Mouse (Mus musculus): Measurements from ENCODE around the gene Gpr18. TPM values are rescaled to one million over a fixed set of nuclear protein-coding genes. Genes with fewer than 3 reads are reported as not detected.
A peak's percentile ranks its signal among the peaks of the same experiment; 100 is the strongest.

The Gpr18 gene
- polyA plus RNA-seq, 1 experiment, result 8.3 TPM

GRCm38 (mm10) chr14:121928375-121929137, 13.0 kb upstream of the Gpr18 start:
- Histone ChIP-seq H3K4me1 (ENCODE audit: control insufficient read depth, insufficient read depth, low read length) (peaks cover 10% of the 10 kb centered on the region), H3K4me3 (replicated peaks; ENCODE audit: extremely low read depth, low read depth, low read length) (no peak overlapping the region)
- TF ChIP-seq CTCF (IDR thresholded peaks at IDR 0.05; ENCODE audit: insufficient read depth, low read length) (peak; percentile 39; the same call in 1 of the 2 replicates), POLR2A (IDR thresholded peaks at IDR 0.05; ENCODE audit: borderline replicate concordance, extremely low read depth, low read depth, low read length) (no peak)
- WGBS, result 45% methylated on average over 8 of the region's 8 CpGs
- DNase-seq, result peak; percentile 37

DNA sequence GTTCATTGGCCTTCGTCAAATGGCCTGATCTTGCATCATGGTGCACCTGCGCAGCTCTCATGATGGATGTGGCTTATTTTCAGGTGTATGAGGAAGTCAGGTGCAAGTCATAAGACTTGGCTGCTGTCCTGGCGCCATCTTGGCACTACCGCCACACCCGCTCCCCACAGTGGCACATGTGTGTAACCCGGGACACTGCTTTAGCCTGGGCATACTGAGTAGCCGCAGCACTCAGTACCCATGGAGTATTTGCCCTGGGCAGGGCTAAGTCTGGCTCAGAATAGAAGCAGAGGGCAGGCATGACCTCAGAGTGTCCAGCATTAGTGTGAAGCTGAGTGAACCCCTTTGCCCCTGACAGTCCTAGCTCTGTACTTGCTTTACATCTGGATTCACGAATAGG, 11.9 kb upstream of the Gpr18 start:
- DNase-seq, result no peak
- H3K4me1 ChIP-seq (ENCODE audit: control insufficient read depth, insufficient read depth, low read length), result peaks cover 10% of the 10 kb centered on the region

DNA sequence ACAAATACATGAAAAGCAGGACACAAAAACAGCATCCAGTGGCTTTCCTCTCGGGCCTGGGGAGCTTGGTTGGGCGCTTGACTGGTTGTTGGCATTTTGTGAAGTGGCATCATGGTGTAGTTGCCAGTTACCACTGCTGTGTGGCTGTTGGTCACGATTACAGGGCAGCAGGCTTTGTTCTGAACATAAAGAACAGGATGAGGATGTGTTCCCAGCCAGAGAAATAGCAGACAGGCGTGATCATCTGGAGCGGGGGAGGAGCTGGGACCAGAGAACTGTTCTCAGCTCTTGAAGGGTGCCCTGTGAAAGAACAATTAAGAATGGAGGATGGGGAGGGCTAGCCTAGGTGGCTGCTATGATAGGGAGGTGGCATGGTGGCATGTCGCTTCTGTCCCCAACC, 11.3 kb upstream of the Gpr18 start:
- 75% methylated on average over 6 of the region's 6 CpGs for WGBS
- Histone ChIP-seq H3K4me1 (ENCODE audit: control insufficient read depth, insufficient read depth, low read length) (peaks cover 7% of the 10 kb centered on the region), H3K4me3 (replicated peaks; ENCODE audit: extremely low read depth, low read depth, low read length) (no peak overlapping the region)
- DNase-seq, result no peak
- TF ChIP-seq POLR2A (IDR thresholded peaks at IDR 0.05; ENCODE audit: borderline replicate concordance, extremely low read depth, low read depth, low read length), result no peak
- TF ChIP-seq CTCF (IDR thresholded peaks at IDR 0.05; ENCODE audit: insufficient read depth, low read length), result no peak

More for the DNA sequence above, 11.9 kb upstream of the Gpr18 start:
- WGBS, result 95% methylated on average over 8 of the region's 8 CpGs
- H3K4me3 ChIP-seq (replicated peaks; ENCODE audit: extremely low read depth, low read depth, low read length), result no peak overlapping the region
- TF ChIP-seq CTCF (IDR thresholded peaks at IDR 0.05; ENCODE audit: insufficient read depth, low read length), result no peak
- no peak for TF ChIP-seq POLR2A (IDR thresholded peaks at IDR 0.05; ENCODE audit: borderline replicate concordance, extremely low read depth, low read depth, low read length)

DNA sequence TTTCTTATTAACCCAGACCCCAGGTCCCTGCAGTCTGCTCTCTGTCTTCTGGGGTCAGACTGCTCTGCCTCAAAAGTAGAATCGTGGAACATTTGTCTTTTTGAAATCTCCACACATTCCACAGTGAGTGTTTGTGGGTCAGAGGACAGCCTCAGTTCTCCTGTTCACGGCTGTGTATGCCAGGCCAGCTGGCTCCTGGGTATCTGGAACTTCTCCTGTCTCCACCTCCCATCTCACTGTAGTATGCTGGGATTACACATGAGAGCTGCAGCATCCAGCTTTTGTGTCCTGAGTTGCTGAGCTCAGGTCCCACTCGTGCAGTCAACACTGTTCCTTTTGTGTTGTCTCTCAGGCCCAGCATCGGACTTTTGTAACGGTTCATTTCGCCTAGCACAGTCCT, 9.3 kb upstream of the Gpr18 start:
- DNase-seq, result no peak
- Histone ChIP-seq H3K4me1 (ENCODE audit: control insufficient read depth, insufficient read depth, low read length) (peaks cover 3% of the 10 kb centered on the region; the same call in 1 of the 2 replicates), H3K4me3 (replicated peaks; ENCODE audit: extremely low read depth, low read depth, low read length) (no peak overlapping the region)
- 70% methylated on average over 6 of the region's 6 CpGs for WGBS
- TF ChIP-seq POLR2A (IDR thresholded peaks at IDR 0.05; ENCODE audit: borderline replicate concordance, extremely low read depth, low read depth, low read length) (no peak), CTCF (IDR thresholded peaks at IDR 0.05; ENCODE audit: insufficient read depth, low read length) (no peak)

DNA sequence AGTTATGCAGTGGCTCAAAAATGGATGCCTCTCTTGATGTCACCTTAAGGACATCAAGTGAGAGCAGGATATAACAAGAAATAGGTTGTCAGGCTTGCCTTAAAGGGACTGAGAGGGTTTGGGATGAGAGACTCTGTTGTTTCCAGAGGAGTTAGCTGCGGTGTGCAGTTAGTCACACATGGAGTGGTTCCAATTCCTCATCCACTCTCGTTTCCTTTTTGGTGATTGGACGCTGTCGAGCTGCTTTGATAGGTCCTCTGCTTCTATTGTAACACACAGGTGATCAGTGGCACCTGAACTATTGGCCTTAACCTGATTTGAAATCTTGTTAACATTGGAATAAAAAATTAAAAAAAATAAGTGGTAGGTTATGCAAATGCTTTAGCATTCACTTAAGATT, 7.2 kb upstream of the Gpr18 start:
- no peaks in the 10 kb centered on the region; the same call in 1 of the 2 replicates for H3K4me1 ChIP-seq (ENCODE audit: control insufficient read depth, insufficient read depth, low read length)
- TF ChIP-seq CTCF (IDR thresholded peaks at IDR 0.05; ENCODE audit: insufficient read depth, low read length) (no peak), POLR2A (IDR thresholded peaks at IDR 0.05; ENCODE audit: borderline replicate concordance, extremely low read depth, low read depth, low read length) (no peak)
- no peak overlapping the region for H3K4me3 ChIP-seq (replicated peaks; ENCODE audit: extremely low read depth, low read depth, low read length)
- WGBS, result 36% methylated on average over 4 of the region's 4 CpGs
- DNase-seq, result no peak

DNA sequence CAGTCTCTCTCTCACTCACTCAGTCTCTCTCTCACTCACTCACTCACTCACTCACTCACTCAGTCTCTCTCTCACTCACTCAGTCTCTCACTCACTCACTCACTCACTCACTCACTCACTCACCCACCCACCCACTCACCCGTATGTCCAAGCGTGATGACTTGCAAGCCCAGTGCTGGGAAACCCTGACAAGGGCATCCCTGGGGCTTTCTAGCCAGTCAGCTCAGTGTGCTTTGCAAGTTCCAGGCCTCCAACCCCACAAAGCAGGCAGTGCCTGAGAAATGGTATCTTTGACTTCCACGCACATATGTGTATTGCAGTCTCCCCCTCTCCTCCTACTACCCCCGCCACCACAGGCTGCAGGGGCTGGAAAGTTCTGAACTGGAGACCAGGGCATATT, 6.4 kb upstream of the Gpr18 start:
- no peak for TF ChIP-seq CTCF (IDR thresholded peaks at IDR 0.05; ENCODE audit: insufficient read depth, low read length)
- DNase-seq, result no peak
- 95% methylated on average over 4 of the region's 4 CpGs for WGBS

DNA sequence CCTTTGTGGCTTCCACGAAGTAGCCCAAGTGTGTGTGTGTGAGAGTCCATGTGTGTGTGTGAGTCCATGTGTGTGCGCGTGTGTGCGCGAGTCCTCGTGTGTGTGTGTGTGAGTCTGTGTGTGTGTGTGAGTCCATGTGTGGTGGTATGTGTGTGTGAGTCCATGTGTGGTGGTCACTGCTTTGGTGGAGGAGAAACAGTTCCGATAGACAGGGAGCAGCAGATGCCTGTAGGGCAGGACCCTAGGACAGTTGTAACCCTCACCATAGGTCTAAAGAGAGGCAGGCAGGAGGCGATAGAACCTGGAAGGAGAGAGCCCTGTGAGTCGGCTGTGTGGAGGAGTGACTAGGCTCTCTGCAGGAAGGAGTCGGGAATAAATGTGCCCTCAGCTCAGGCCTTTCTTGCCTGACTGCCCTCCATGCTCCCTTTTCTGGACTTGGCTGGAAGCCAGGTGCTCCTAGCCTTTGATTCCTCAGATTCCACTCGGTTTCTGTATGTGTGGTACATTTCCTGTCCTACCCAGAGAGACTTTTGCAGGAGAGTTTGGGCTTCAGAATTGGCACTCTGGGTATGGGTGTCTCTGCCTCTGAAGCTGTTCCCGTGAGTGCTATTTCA, 5.0 kb upstream of the Gpr18 start:
- WGBS, result 71% methylated on average over 12 of the region's 12 CpGs
- TF ChIP-seq CTCF (IDR thresholded peaks at IDR 0.05; ENCODE audit: insufficient read depth, low read length), result no peak
- TF ChIP-seq POLR2A (IDR thresholded peaks at IDR 0.05; ENCODE audit: borderline replicate concordance, extremely low read depth, low read depth, low read length), result no peak
- Histone ChIP-seq H3K4me1 (ENCODE audit: control insufficient read depth, insufficient read depth, low read length) (no peaks in the 10 kb centered on the region; the same call in 1 of the 2 replicates), H3K4me3 (replicated peaks; ENCODE audit: extremely low read depth, low read depth, low read length) (no peak overlapping the region)
- DNase-seq, result no peak

More for the DNA sequence above, 6.4 kb upstream of the Gpr18 start:
- Histone ChIP-seq H3K4me1 (ENCODE audit: control insufficient read depth, insufficient read depth, low read length) (no peaks in the 10 kb centered on the region; the same call in 1 of the 2 replicates), H3K4me3 (replicated peaks; ENCODE audit: extremely low read depth, low read depth, low read length) (no peak overlapping the region)

DNA sequence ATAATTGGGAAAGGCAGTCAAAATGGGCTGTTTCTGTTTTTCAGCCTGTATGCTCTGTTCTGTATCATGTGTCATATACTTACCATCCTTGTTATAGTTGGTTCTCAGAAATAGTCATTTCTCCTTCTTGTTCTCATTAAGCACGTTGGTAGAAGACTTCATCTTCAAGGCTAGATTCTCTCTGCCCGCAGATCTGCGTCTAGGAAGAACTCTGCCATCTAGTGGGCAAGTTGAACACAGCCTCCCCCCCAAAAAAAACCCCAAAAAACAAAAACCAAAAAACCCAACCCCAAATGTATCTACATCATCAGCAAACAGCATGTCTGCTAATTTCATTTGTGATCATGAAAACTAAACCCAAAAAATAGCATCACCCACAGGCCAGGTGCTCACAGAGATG, 4.2 kb upstream of the Gpr18 start:
- no peaks in the 10 kb centered on the region; the same call in 1 of the 2 replicates for H3K4me1 ChIP-seq (ENCODE audit: control insufficient read depth, insufficient read depth, low read length)
- no peak overlapping the region for H3K4me3 ChIP-seq (replicated peaks; ENCODE audit: extremely low read depth, low read depth, low read length)
- DNase-seq, result no peak
- TF ChIP-seq CTCF (IDR thresholded peaks at IDR 0.05; ENCODE audit: insufficient read depth, low read length), result peak; percentile 47
- no peak for TF ChIP-seq POLR2A (IDR thresholded peaks at IDR 0.05; ENCODE audit: borderline replicate concordance, extremely low read depth, low read depth, low read length)
- WGBS, result 3% methylated on average over 3 of the region's 3 CpGs

GRCm38 (mm10) chr14:121918266-121918665, 2.7 kb upstream of the Gpr18 start:
- no peak for TF ChIP-seq POLR2A (IDR thresholded peaks at IDR 0.05; ENCODE audit: borderline replicate concordance, extremely low read depth, low read depth, low read length)
- TF ChIP-seq CTCF (IDR thresholded peaks at IDR 0.05; ENCODE audit: insufficient read depth, low read length), result no peak
- no peak for DNase-seq
- Histone ChIP-seq H3K4me3 (replicated peaks; ENCODE audit: extremely low read depth, low read depth, low read length) (no peak overlapping the region), H3K4me1 (ENCODE audit: control insufficient read depth, insufficient read depth, low read length) (no peaks in the 10 kb centered on the region; the same call in 1 of the 2 replicates)
- 86% methylated on average over 3 of the region's 3 CpGs for WGBS
